Mouse (Mus musculus) small intestine, adult 2 months (tissue): ENCODE measurements around the gene Commd1. TPM values are rescaled to one million over a fixed set of nuclear protein-coding genes. Genes with fewer than 3 reads are reported as not detected.

Source experiments
- H3K27ac ChIP-seq: fragments of 200-500 bp; 2 replicates; pipeline ENCODE4 v1.5.1; 2012; ENCODE audit warnings: low read depth, low read length, control low read depth, inconsistent platforms; ENCODE audit not compliant: insufficient read depth
- H3K27me3 ChIP-seq: fragments of 200-500 bp; 2 replicates; pipeline ENCODE4 v1.6.1; 2012; ENCODE audit warnings: mild to moderate bottlenecking, moderate library complexity, low read length, inconsistent platforms; ENCODE audit not compliant: control insufficient read depth, insufficient read depth
- H3K36me3 ChIP-seq: fragments of 200-500 bp; 2 replicates; pipeline ENCODE4 v1.6.1; 2012; ENCODE audit warnings: mild to moderate bottlenecking, low read length, control low read depth, inconsistent platforms; ENCODE audit not compliant: control insufficient read depth, insufficient read depth
- H3K4me1 ChIP-seq: fragments of 200-500 bp; 2 replicates; pipeline ENCODE4 v1.6.1; 2012; ENCODE audit warnings: low read length, inconsistent platforms, mixed read lengths; ENCODE audit not compliant: control insufficient read depth, insufficient read depth, insufficient read length
- H3K4me3 ChIP-seq: fragments of 200-500 bp; 2 replicates; pipeline ENCODE4 v1.5.1; 2012; ENCODE audit warnings: low read depth, mild to moderate bottlenecking, control low read depth, inconsistent platforms, low read length, moderate library complexity
- CTCF ChIP-seq: fragments of 200-500 bp; IDR thresholded peaks from 2 replicates; pipeline ENCODE4 v1.5.1; 2012; ENCODE audit warnings: low read depth, mild to moderate bottlenecking, control low read depth, inconsistent platforms, low read length, moderate library complexity, mixed read lengths; ENCODE audit not compliant: insufficient replicate concordance, insufficient read length; ENCODE audit errors: extremely low read depth
- POLR2A ChIP-seq: fragments of 200-500 bp; IDR thresholded peaks from 2 replicates; pipeline ENCODE4 v1.6.1; 2012; ENCODE audit warnings: low read depth, mild to moderate bottlenecking, control low read depth, inconsistent platforms, low read length, moderate library complexity
- WGBS: fragments of 180-500 bp; shearing (Covaris S2); methylation state at CpG from one replicate; pipeline ENCODE4 v1.1.7; 2018; 5-methylcytosine and 5-hydroxymethylcytosine counted together
- polyA plus RNA-seq: library from polyadenylated mRNA; depleted of rRNA; stranded (reverse); fragments of >200 nt; gene quantifications from 2 replicates; pipeline ENCODE4 v1.2.3, GENCODE M21; 2012; rRNA removed

The Commd1 gene
- polyA plus RNA-seq: 4.9 and 5.2 TPM in 2 replicates

GRCm38 (mm10) chr11:22981984-22982757 is at the start of gene Commd1, which contains the start of gene Gm28048:
Gene Commd1, minus strand, starts transcription at chr11:22982382.
Gene Gm28048, minus strand, starts transcription at chr11:22982090.
- H3K27ac ChIP-seq: peak within 1 kb of the TSS; percentile 96
- no peaks in the 10 kb centered on the region for H3K27me3 ChIP-seq
- TF ChIP-seq POLR2A (peak; percentile 71), CTCF (peak; percentile 44; the same call in 1 of the 2 replicates)
- peaks cover 4% of the 10 kb centered on the region; the same call in 1 of the 2 replicates for H3K4me1 ChIP-seq
- H3K4me3 ChIP-seq: peak within 1 kb of the TSS; percentile 78
- peaks cover 4% of the 10 kb centered on the region for H3K36me3 ChIP-seq
- WGBS: 2% methylated on average over 42 of the region's 42 CpGs

DNA sequence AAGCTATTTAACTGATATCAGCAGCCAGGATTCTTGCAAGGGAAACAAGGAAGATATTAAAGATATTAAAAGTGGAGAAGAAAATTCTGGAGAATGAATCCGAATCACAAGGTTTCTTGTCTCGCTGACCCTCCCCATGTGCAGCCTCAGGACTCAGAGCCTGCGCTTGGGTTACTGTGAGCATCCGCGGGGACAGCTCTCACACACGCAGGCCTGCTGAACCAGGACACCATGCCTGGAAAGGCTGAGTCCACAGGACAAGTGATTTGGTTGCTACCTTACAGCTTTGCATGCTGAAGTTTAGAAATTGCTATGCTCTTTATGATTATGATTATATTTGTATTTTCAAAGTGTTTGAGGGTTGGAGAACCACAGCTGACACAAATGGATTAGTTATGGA is 47.2 kb upstream of the Commd1 start:
- 44% methylated on average over 6 of the region's 6 CpGs for WGBS
- no peak overlapping the region for H3K27ac ChIP-seq
- peaks cover 2% of the 10 kb centered on the region; the same call in 1 of the 2 replicates for H3K4me1 ChIP-seq
- no peak overlapping the region for H3K4me3 ChIP-seq
- H3K36me3 ChIP-seq: no peaks in the 10 kb centered on the region
- TF ChIP-seq CTCF: no peak
- no peak for TF ChIP-seq POLR2A
- H3K27me3 ChIP-seq: no peaks in the 10 kb centered on the region; the same call in 1 of the 2 replicates

GRCm38 (mm10) chr11:23028957-23029356 is 46.8 kb upstream of the Commd1 start:
- no peak for TF ChIP-seq CTCF
- TF ChIP-seq POLR2A: no peak
- Histone ChIP-seq H3K27ac (no peak overlapping the region), H3K36me3 (no peaks in the 10 kb centered on the region), H3K4me1 (peaks cover 2% of the 10 kb centered on the region; the same call in 1 of the 2 replicates), H3K27me3 (no peaks in the 10 kb centered on the region; the same call in 1 of the 2 replicates), H3K4me3 (no peak overlapping the region)
- 21% methylated on average over 3 of the region's 3 CpGs for WGBS

GRCm38 (mm10) chr11:23024169-23024568 is 42.0 kb upstream of the Commd1 start:
- no peaks in the 10 kb centered on the region for H3K36me3 ChIP-seq
- no peak overlapping the region for H3K4me3 ChIP-seq
- H3K27ac ChIP-seq: no peak overlapping the region
- H3K27me3 ChIP-seq: no peaks in the 10 kb centered on the region; the same call in 1 of the 2 replicates
- H3K4me1 ChIP-seq: no peaks in the 10 kb centered on the region
- TF ChIP-seq CTCF (no peak), POLR2A (no peak)
- 77% methylated on average over 3 of the region's 3 CpGs for WGBS

DNA sequence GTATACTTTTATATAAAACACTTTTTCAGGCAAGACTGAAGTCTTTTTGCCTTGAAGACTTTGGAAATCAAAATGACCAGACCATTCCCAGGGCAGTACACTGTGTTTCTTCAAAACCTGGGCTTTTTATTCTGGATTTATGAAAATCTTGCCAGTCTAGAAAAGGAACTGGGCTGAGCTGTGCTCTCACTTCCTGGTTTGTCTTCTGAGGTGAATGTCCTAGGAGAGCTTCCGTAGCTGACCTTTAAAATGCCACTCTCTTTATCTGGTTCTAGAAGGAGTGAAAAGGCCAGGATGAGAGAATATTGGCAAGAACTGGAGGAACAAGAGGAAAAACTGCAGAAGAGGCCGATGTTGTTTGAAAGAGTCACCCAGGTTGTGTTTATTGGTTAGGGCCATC is 41.0 kb upstream of the Commd1 start:
- TF ChIP-seq POLR2A: no peak
- TF ChIP-seq CTCF: no peak
- H3K4me3 ChIP-seq: no peak overlapping the region
- no peaks in the 10 kb centered on the region; the same call in 1 of the 2 replicates for H3K27me3 ChIP-seq
- no peak overlapping the region for H3K27ac ChIP-seq
- no peaks in the 10 kb centered on the region for H3K4me1 ChIP-seq
- H3K36me3 ChIP-seq: no peaks in the 10 kb centered on the region
- WGBS: 87% methylated on average over 2 of the region's 2 CpGs

DNA sequence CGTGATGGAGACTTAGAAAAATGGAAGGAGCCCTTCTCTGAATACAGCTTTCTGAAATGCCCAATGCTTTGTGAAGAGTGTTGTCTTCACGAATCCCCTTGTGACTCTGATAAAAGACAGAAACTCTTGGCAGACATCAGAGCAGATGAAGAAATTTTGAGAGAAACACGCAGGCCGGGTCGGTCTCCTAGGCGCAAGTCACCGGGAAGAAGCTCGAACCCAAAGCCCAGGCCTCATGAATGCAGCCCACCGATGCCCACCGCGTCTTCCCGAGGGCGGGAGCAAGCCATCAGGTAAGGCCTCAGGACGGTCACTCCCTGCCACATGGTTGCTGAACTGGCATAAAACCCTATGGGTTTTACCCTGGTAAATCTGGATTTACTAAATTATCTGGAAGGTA is 38.7 kb upstream of the Commd1 start:
- Histone ChIP-seq H3K4me1 (no peaks in the 10 kb centered on the region), H3K27ac (no peak overlapping the region), H3K4me3 (no peak overlapping the region), H3K36me3 (no peaks in the 10 kb centered on the region), H3K27me3 (no peaks in the 10 kb centered on the region)
- TF ChIP-seq CTCF (no peak), POLR2A (no peak)
- WGBS: 94% methylated on average over 14 of the region's 14 CpGs

GRCm38 (mm10) chr11:23020116-23020770 is 38.1 kb upstream of the Commd1 start:
- H3K27ac ChIP-seq: no peak overlapping the region
- WGBS: 81% methylated on average over 24 of the region's 24 CpGs
- H3K4me1 ChIP-seq: no peaks in the 10 kb centered on the region
- TF ChIP-seq CTCF (no peak), POLR2A (no peak)
- H3K36me3 ChIP-seq: no peaks in the 10 kb centered on the region
- H3K4me3 ChIP-seq: no peak overlapping the region
- no peaks in the 10 kb centered on the region for H3K27me3 ChIP-seq
